Mouse (Mus musculus): ENCODE measurements around the gene Mapkap1. TPM values are rescaled to one million over a fixed set of nuclear protein-coding genes. Genes with fewer than 3 reads are reported as not detected.

Mapkap1 gene
- polyA plus RNA-seq, 1 experiment, result 5.9 TPM

DNA sequence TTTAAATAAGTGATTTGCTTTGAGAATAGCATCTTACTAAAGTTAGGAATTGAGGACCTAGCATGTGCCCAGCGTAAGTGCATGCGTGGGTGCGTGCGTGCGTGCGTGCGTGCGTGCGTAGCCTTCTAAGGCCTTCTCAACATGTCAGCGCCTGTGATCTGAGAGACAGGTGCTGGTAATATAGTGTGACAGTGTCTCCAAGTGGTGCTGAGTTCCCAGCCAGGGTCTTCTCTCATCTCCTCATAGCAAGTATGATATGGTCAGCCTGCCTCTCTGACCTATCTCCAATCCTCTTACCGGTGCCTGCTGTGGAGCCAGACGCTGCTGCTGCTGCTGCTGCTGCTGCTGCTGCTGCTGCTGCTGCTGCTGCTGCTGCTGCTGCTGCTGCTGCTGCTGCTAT, 217.5 kb downstream of the Mapkap1 start:
- H3K4me1 ChIP-seq (ENCODE audit: control insufficient read depth), result peaks cover 2% of the 10 kb centered on the region
- H3K4me3 ChIP-seq (replicated peaks), result no peak overlapping the region
- TF ChIP-seq TAL1 (IDR thresholded peaks at IDR 0.05; ENCODE audit: low read length), result no peak
- TF ChIP-seq GATA1 (IDR thresholded peaks at IDR 0.05; ENCODE audit: low read length), result no peak
- no peaks in the 10 kb centered on the region for H3K27me3 ChIP-seq (ENCODE audit: control insufficient read depth)
- no peaks in the 10 kb centered on the region for H3K9me3 ChIP-seq (ENCODE audit: control insufficient read depth, low read length)
- peaks cover 20% of the 10 kb centered on the region for H3K36me3 ChIP-seq (ENCODE audit: control insufficient read depth)

DNA sequence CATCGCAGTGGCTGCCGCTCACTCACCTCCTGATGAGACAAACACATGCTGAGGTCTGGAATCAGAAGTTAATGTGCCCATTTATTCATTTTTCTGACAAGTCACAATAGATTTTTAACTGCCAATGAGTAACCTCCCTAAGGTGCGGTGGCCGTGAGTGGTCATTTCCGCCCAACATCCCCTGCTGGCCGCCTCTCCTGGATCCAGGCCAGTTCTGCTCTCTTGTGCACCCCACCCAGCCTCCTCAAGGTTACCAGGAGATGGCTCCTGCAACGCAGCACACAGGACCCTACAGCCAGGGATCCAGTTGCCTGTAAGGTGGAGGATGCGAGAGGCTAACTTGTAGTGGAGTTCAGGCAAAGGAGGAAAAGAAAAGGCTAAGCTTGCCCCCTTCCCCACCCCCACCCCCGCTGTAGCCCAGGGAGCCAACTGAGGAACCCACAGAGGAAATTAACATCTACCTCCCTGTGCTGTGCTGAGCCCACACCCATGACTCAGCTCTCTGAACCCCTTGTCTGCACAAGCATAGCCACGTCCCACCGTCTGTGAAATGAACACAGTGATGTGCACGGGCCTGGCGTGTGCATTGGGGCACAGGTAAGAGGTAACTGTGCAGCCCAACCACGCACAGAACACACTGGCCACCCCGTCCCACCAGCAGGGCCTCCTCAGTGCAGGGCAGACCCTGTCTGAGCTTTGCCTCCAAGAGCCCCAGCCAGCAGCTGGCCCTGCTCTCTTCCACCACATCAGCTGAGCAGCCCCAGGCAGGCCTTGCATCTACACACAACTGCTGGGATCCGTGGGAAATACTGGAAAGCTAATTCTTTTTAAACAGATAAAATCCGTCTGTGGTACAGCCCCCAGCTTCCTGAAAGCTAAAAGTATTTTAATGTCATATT, 221.0 kb downstream of the Mapkap1 start:
- H3K4me3 ChIP-seq (replicated peaks), result no peak overlapping the region
- H3K4me1 ChIP-seq (ENCODE audit: control insufficient read depth), result peaks cover 2% of the 10 kb centered on the region
- H3K36me3 ChIP-seq (ENCODE audit: control insufficient read depth), result peaks cover 14% of the 10 kb centered on the region
- no peaks in the 10 kb centered on the region for H3K27me3 ChIP-seq (ENCODE audit: control insufficient read depth)
- TF ChIP-seq TAL1 (IDR thresholded peaks at IDR 0.05; ENCODE audit: low read length) (no peak), GATA1 (IDR thresholded peaks at IDR 0.05; ENCODE audit: low read length) (no peak)
- H3K9me3 ChIP-seq (ENCODE audit: control insufficient read depth, low read length), result no peaks in the 10 kb centered on the region

- H3K4me1 ChIP-seq (ENCODE audit: control insufficient read depth), result peaks cover 2% of the 10 kb centered on the region
- H3K4me3 ChIP-seq (replicated peaks), result no peak overlapping the region
- H3K9me3 ChIP-seq (ENCODE audit: control insufficient read depth, low read length), result no peaks in the 10 kb centered on the region
- H3K36me3 ChIP-seq (ENCODE audit: control insufficient read depth), result peaks cover 6% of the 10 kb centered on the region; the same call in 1 of the 2 replicates
- TF ChIP-seq TAL1 (IDR thresholded peaks at IDR 0.05; ENCODE audit: low read length) (no peak), GATA1 (IDR thresholded peaks at IDR 0.05; ENCODE audit: low read length) (no peak)
- H3K27me3 ChIP-seq (ENCODE audit: control insufficient read depth), result no peaks in the 10 kb centered on the region
These were observed 222.5 kb downstream of the Mapkap1 start for GRCm38 (mm10) chr2:34628903-34629540.

GRCm38 (mm10) chr2:34629758-34630157, 223.2 kb downstream of the Mapkap1 start:
- no peaks in the 10 kb centered on the region for H3K27me3 ChIP-seq (ENCODE audit: control insufficient read depth)
- no peaks in the 10 kb centered on the region for H3K9me3 ChIP-seq (ENCODE audit: control insufficient read depth, low read length)
- H3K4me3 ChIP-seq (replicated peaks), result no peak overlapping the region
- no peak for TF ChIP-seq TAL1 (IDR thresholded peaks at IDR 0.05; ENCODE audit: low read length)
- TF ChIP-seq GATA1 (IDR thresholded peaks at IDR 0.05; ENCODE audit: low read length), result no peak
- H3K36me3 ChIP-seq (ENCODE audit: control insufficient read depth), result peaks cover 6% of the 10 kb centered on the region; the same call in 1 of the 2 replicates
- peaks cover 2% of the 10 kb centered on the region for H3K4me1 ChIP-seq (ENCODE audit: control insufficient read depth)

DNA sequence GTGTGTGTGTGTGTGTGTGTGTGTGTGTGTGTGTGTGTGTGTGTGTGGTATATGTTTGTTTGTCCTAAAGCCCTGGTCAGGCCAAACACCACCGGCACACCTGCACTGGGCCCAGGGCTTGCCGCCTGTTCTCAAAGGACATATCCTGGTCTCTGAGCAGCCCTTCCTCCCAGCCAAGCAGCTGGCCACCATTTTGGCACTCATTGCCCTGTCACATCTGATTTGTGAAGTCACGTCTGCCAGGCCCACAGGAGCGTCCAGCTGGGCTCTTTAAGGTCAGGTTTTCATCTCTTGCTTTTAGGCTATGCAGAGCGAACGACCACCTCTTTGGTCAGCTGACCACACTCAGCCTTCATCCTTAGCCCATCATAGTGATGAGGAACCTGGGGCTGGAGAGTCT, 223.9 kb downstream of the Mapkap1 start:
- TF ChIP-seq GATA1 (IDR thresholded peaks at IDR 0.05; ENCODE audit: low read length), result no peak
- TF ChIP-seq TAL1 (IDR thresholded peaks at IDR 0.05; ENCODE audit: low read length), result no peak
- no peaks in the 10 kb centered on the region for H3K27me3 ChIP-seq (ENCODE audit: control insufficient read depth)
- no peaks in the 10 kb centered on the region; the same call in 1 of the 2 replicates for H3K36me3 ChIP-seq (ENCODE audit: control insufficient read depth)
- H3K4me3 ChIP-seq (replicated peaks), result no peak overlapping the region
- no peaks in the 10 kb centered on the region for H3K9me3 ChIP-seq (ENCODE audit: control insufficient read depth, low read length)
- H3K4me1 ChIP-seq (ENCODE audit: control insufficient read depth), result peaks cover 5% of the 10 kb centered on the region

GRCm38 (mm10) chr2:34632051-34632450, 225.5 kb downstream of the Mapkap1 start:
- H3K4me3 ChIP-seq (replicated peaks), result no peak overlapping the region
- peaks cover 10% of the 10 kb centered on the region for H3K4me1 ChIP-seq (ENCODE audit: control insufficient read depth)
- H3K9me3 ChIP-seq (ENCODE audit: control insufficient read depth, low read length), result no peaks in the 10 kb centered on the region
- no peaks in the 10 kb centered on the region for H3K27me3 ChIP-seq (ENCODE audit: control insufficient read depth)
- H3K36me3 ChIP-seq (ENCODE audit: control insufficient read depth), result no peaks in the 10 kb centered on the region
- no peak for TF ChIP-seq TAL1 (IDR thresholded peaks at IDR 0.05; ENCODE audit: low read length)
- TF ChIP-seq GATA1 (IDR thresholded peaks at IDR 0.05; ENCODE audit: low read length), result no peak

GRCm38 (mm10) chr2:34635249-34636165, 228.9 kb downstream of the Mapkap1 start:
- H3K36me3 ChIP-seq (ENCODE audit: control insufficient read depth), result no peaks in the 10 kb centered on the region
- H3K4me3 ChIP-seq (replicated peaks), result no peak overlapping the region
- peaks cover 17% of the 10 kb centered on the region for H3K4me1 ChIP-seq (ENCODE audit: control insufficient read depth)
- no peak for TF ChIP-seq GATA1 (IDR thresholded peaks at IDR 0.05; ENCODE audit: low read length)
- TF ChIP-seq TAL1 (IDR thresholded peaks at IDR 0.05; ENCODE audit: low read length), result no peak
- no peaks in the 10 kb centered on the region for H3K27me3 ChIP-seq (ENCODE audit: control insufficient read depth)
- H3K9me3 ChIP-seq (ENCODE audit: control insufficient read depth, low read length), result no peaks in the 10 kb centered on the region

DNA sequence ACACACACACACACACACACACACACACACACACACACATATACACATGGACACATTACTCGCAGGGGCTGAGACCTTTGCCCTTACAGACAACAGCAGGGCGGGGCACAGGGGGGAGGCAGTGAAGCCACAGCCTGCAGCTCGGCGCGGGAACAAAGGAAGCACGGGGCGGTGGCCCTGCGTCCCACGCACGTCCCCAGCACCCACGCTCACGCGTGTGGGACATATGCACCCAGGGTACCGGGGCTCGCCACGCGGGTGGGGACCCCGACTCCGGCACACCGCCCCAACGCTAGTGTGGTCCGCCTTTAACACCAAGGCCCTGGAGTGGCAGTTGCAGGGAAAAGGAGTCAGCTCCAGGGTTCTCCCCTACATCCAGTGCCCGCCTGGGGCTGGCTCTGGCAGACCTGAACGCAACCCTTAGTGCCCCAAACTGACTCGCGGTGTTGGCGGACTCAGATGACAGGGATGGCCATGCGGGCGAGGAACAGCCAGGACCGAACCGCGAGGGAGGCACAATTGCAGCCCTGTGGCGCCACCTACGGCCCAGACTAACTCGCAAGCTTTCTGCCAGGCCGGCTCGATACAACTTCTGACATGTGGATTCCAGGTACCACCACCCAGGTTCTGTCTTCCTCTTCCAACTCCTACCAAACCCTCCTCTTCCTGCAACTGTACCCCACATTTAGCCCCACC, 232.5 kb downstream of the Mapkap1 start:
- Histone ChIP-seq H3K4me3 (replicated peaks) (peak overlapping the region; percentile 59), H3K9me3 (ENCODE audit: control insufficient read depth, low read length) (no peaks in the 10 kb centered on the region), H3K36me3 (ENCODE audit: control insufficient read depth) (no peaks in the 10 kb centered on the region), H3K4me1 (ENCODE audit: control insufficient read depth) (peaks cover 17% of the 10 kb centered on the region), H3K27me3 (ENCODE audit: control insufficient read depth) (no peaks in the 10 kb centered on the region)
- no peak for TF ChIP-seq GATA1 (IDR thresholded peaks at IDR 0.05; ENCODE audit: low read length)
- no peak for TF ChIP-seq TAL1 (IDR thresholded peaks at IDR 0.05; ENCODE audit: low read length)
